Mouse (Mus musculus): ENCODE measurements around the gene Lmo7.

The Lmo7 gene

GRCm38 (mm10) chr14:101946711-101947516 is 217.2 kb downstream of the Lmo7 start:
- peak; percentile 26 for DNase-seq (ENCODE audit: low spot score)

- DNase-seq (ENCODE audit: low spot score): peak; percentile 15
Observed at GRCm38 (mm10) chr14:101949114-101949513, 219.4 kb downstream of the Lmo7 start.

- no peak for DNase-seq (ENCODE audit: low spot score)
Observed at GRCm38 (mm10) chr14:101951107-101951506, 221.3 kb downstream of the Lmo7 start.

GRCm38 (mm10) chr14:101953793-101954468 is 224.2 kb downstream of the Lmo7 start:
- no peak for DNase-seq (ENCODE audit: low spot score)

GRCm38 (mm10) chr14:101964381-101964780 is 234.6 kb downstream of the Lmo7 start:
- DNase-seq (ENCODE audit: low spot score): no peak

GRCm38 (mm10) chr14:101964956-101965355 is 235.2 kb downstream of the Lmo7 start:
- no peak for DNase-seq (ENCODE audit: low spot score)

GRCm38 (mm10) chr14:101972764-101973163 is 243.0 kb downstream of the Lmo7 start:
- DNase-seq (ENCODE audit: low spot score): no peak

- DNase-seq (ENCODE audit: low spot score): no peak
Observed at GRCm38 (mm10) chr14:101973171-101973570, 243.4 kb downstream of the Lmo7 start.

GRCm38 (mm10) chr14:101976021-101976685 is 246.4 kb downstream of the Lmo7 start:
- DNase-seq (ENCODE audit: low spot score): no peak

All from urinary bladder, postnatal 14 days (tissue).